Mouse (Mus musculus): ENCODE measurements at regions not wholly inside any gene's neighbourhood (a gene's known extent, or its start where the extent isn't known, plus 50 kb on each side); places are given as distances from the start of the nearest gene placed in this dataset.

GRCm38 (mm10) chr6:101904234-101905028 lies 526.7 kb upstream of the Pdzrn3 start:
- Histone ChIP-seq H3K36me3 (ENCODE audit: control insufficient read depth, insufficient read depth) (no peaks in the 10 kb centered on the region), H3K27me3 (replicated peaks; ENCODE audit: control insufficient read depth, insufficient read depth, low read length) (no peaks in the 10 kb centered on the region), H3K9me3 (ENCODE audit: control insufficient read depth, low read length) (no peaks in the 10 kb centered on the region), H3K27ac (ENCODE audit: low read length) (no peak overlapping the region), H3K4me2 (ENCODE audit: low read length) (no peak overlapping the region), H3K9ac (replicated peaks; ENCODE audit: low read depth, low read length) (no peak overlapping the region), H3K4me1 (replicated peaks; ENCODE audit: control insufficient read depth, insufficient read depth, low read length) (no peaks in the 10 kb centered on the region), H3K4me3 (replicated peaks; ENCODE audit: low read length) (no peak overlapping the region)
- WGBS = 82% methylated on average over 2 of the region's 2 CpGs
- ATAC-seq = no peak

GRCm38 (mm10) chr6:101902276-101902675 lies 524.6 kb upstream of the Pdzrn3 start:
- Histone ChIP-seq H3K4me3 (replicated peaks; ENCODE audit: low read length) (no peak overlapping the region), H3K4me2 (ENCODE audit: low read length) (no peak overlapping the region), H3K9me3 (ENCODE audit: control insufficient read depth, low read length) (no peaks in the 10 kb centered on the region), H3K9ac (replicated peaks; ENCODE audit: low read depth, low read length) (no peak overlapping the region), H3K4me1 (replicated peaks; ENCODE audit: control insufficient read depth, insufficient read depth, low read length) (no peaks in the 10 kb centered on the region), H3K36me3 (ENCODE audit: control insufficient read depth, insufficient read depth) (no peaks in the 10 kb centered on the region), H3K27ac (ENCODE audit: low read length) (no peak overlapping the region), H3K27me3 (replicated peaks; ENCODE audit: control insufficient read depth, insufficient read depth, low read length) (no peaks in the 10 kb centered on the region)
- WGBS = 73% methylated on average over 2 of the region's 2 CpGs
- no peak for ATAC-seq

GRCm38 (mm10) chr6:101898544-101898943 lies 520.8 kb upstream of the Pdzrn3 start:
- Histone ChIP-seq H3K4me3 (replicated peaks; ENCODE audit: low read length) (no peak overlapping the region), H3K9ac (replicated peaks; ENCODE audit: low read depth, low read length) (no peak overlapping the region), H3K27ac (ENCODE audit: low read length) (no peak overlapping the region), H3K4me2 (ENCODE audit: low read length) (no peak overlapping the region), H3K27me3 (replicated peaks; ENCODE audit: control insufficient read depth, insufficient read depth, low read length) (no peaks in the 10 kb centered on the region), H3K4me1 (replicated peaks; ENCODE audit: control insufficient read depth, insufficient read depth, low read length) (no peaks in the 10 kb centered on the region), H3K36me3 (ENCODE audit: control insufficient read depth, insufficient read depth) (no peaks in the 10 kb centered on the region), H3K9me3 (ENCODE audit: control insufficient read depth, low read length) (no peaks in the 10 kb centered on the region)
- 87% methylated on average over 4 of the region's 4 CpGs for WGBS
- no peak for ATAC-seq

DNA sequence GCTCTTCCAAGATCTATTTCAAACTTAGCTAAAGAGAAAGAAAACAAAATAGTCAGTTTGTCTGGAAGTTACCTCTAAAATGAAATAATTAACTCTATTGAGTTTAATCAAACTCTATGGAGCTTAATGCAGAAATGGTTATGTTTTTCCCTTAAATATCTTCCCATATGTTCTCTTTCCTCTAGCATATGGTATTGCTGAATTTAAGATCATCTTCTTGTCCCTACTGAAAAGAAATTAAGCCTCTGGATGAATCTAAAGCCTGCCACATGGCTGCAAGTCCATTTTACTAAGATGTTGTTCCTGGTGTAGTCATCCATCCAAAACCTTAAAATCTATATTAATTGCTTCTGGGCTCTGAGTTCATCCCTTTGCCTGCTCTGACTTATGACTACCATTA lies 513.0 kb upstream of the Pdzrn3 start:
- no peak overlapping the region for H3K4me3 ChIP-seq (replicated peaks; ENCODE audit: low read length)
- no peaks in the 10 kb centered on the region for H3K36me3 ChIP-seq (ENCODE audit: control insufficient read depth, insufficient read depth)
- H3K9ac ChIP-seq (replicated peaks; ENCODE audit: low read depth, low read length) = no peak overlapping the region
- no peaks in the 10 kb centered on the region for H3K4me1 ChIP-seq (replicated peaks; ENCODE audit: control insufficient read depth, insufficient read depth, low read length)
- no peak for ATAC-seq
- no peak overlapping the region for H3K4me2 ChIP-seq (ENCODE audit: low read length)
- no peak overlapping the region for H3K27ac ChIP-seq (ENCODE audit: low read length)
- no peaks in the 10 kb centered on the region for H3K9me3 ChIP-seq (ENCODE audit: control insufficient read depth, low read length)
- no peaks in the 10 kb centered on the region for H3K27me3 ChIP-seq (replicated peaks; ENCODE audit: control insufficient read depth, insufficient read depth, low read length)

DNA sequence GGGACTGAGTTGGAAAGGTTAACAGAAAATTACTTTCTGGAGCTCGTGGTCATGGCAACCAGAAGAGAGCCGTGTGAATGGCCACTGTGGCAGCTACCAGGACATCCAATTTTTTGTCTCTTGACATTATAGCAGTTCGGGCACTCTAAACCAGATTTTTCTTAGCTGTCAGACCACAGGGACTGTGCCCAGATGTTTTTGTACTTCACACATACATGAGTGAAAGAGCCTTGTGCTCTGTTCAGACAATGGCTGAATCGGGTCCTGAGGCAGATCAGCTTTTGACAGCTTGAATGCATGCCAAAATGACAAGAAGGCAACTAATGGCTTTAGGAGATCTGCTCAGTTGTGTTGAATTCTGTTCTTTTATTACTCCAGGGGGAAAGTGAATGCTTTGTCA lies 505.2 kb upstream of the Pdzrn3 start:
- 21% methylated on average over 4 of the region's 4 CpGs for whole genome bisulfite sequencing
- Histone ChIP-seq H3K27ac (ENCODE audit: low read length) (no peak overlapping the region), H3K27me3 (replicated peaks; ENCODE audit: control insufficient read depth, insufficient read depth, low read length) (no peaks in the 10 kb centered on the region), H3K4me3 (replicated peaks; ENCODE audit: low read length) (no peak overlapping the region), H3K9ac (replicated peaks; ENCODE audit: low read depth, low read length) (no peak overlapping the region), H3K36me3 (ENCODE audit: control insufficient read depth, insufficient read depth) (no peaks in the 10 kb centered on the region), H3K4me1 (replicated peaks; ENCODE audit: control insufficient read depth, insufficient read depth, low read length) (no peaks in the 10 kb centered on the region; the same call in 1 of the 2 replicates), H3K4me2 (ENCODE audit: low read length) (no peak overlapping the region), H3K9me3 (ENCODE audit: control insufficient read depth, low read length) (no peaks in the 10 kb centered on the region)
- ATAC-seq = no peak

DNA sequence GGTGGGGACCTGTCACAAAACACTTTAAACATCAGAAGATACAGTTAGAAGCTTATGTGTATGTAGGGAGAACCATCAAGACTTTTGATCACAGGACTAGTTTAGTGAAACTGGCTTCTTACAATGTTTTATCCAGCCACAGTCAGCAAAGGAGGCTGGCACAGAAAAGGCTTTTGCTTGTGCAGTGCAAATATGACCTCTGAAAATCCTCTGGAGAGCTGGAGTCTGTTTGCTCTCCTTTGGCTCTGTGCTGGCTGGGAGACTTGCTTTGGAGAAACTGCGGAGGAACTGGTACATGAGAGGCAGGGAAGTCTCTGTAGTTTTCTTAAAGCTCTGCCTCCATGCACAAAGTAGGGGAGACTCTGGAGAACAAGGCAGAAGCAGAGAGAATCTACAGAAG lies 497.2 kb upstream of the Pdzrn3 start:
- Histone ChIP-seq H3K36me3 (ENCODE audit: control insufficient read depth, insufficient read depth) (no peaks in the 10 kb centered on the region), H3K9me3 (ENCODE audit: control insufficient read depth, low read length) (no peaks in the 10 kb centered on the region), H3K4me1 (replicated peaks; ENCODE audit: control insufficient read depth, insufficient read depth, low read length) (no peaks in the 10 kb centered on the region; the same call in 1 of the 2 replicates), H3K4me3 (replicated peaks; ENCODE audit: low read length) (no peak overlapping the region), H3K9ac (replicated peaks; ENCODE audit: low read depth, low read length) (no peak overlapping the region), H3K27ac (ENCODE audit: low read length) (no peak overlapping the region), H3K27me3 (replicated peaks; ENCODE audit: control insufficient read depth, insufficient read depth, low read length) (no peaks in the 10 kb centered on the region), H3K4me2 (ENCODE audit: low read length) (no peak overlapping the region)
- 84% methylated on average over 1 of the region's 1 CpGs for WGBS
- ATAC-seq = no peak

DNA sequence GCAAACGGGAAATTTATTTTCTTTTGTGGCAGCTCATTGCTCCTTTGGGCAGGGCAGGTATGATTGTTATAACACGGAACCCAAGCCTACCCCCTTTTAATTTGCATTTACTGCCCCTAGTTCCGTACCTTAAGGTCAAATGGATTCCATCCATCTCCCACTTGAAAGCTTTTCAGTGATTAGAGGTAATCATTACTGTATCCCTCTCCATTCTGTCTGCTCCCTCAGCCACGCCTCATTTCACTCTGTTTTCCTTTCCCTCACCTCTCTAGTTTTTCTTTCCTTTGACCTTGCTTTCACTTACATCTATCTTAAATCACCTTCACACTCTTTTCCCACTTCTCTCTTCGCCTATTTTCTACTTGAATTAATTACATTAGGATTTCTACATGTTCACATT lies 481.2 kb upstream of the Pdzrn3 start:
- no peak overlapping the region for H3K4me3 ChIP-seq (replicated peaks; ENCODE audit: low read length)
- no peaks in the 10 kb centered on the region for H3K9me3 ChIP-seq (ENCODE audit: control insufficient read depth, low read length)
- no peaks in the 10 kb centered on the region for H3K4me1 ChIP-seq (replicated peaks; ENCODE audit: control insufficient read depth, insufficient read depth, low read length)
- H3K36me3 ChIP-seq (ENCODE audit: control insufficient read depth, insufficient read depth) = no peaks in the 10 kb centered on the region
- no peak overlapping the region for H3K4me2 ChIP-seq (ENCODE audit: low read length)
- no peak for ATAC-seq
- H3K27me3 ChIP-seq (replicated peaks; ENCODE audit: control insufficient read depth, insufficient read depth, low read length) = no peaks in the 10 kb centered on the region
- WGBS = 79% methylated on average over 5 of the region's 5 CpGs
- H3K27ac ChIP-seq (ENCODE audit: low read length) = no peak overlapping the region
- H3K9ac ChIP-seq (replicated peaks; ENCODE audit: low read depth, low read length) = no peak overlapping the region

GRCm38 (mm10) chr6:101840695-101841094 lies 463.0 kb upstream of the Pdzrn3 start:
- Histone ChIP-seq H3K27ac (ENCODE audit: low read length) (no peak overlapping the region), H3K9me3 (ENCODE audit: control insufficient read depth, low read length) (no peaks in the 10 kb centered on the region), H3K4me1 (replicated peaks; ENCODE audit: control insufficient read depth, insufficient read depth, low read length) (no peaks in the 10 kb centered on the region), H3K4me3 (replicated peaks; ENCODE audit: low read length) (no peak overlapping the region), H3K27me3 (replicated peaks; ENCODE audit: control insufficient read depth, insufficient read depth, low read length) (no peaks in the 10 kb centered on the region), H3K9ac (replicated peaks; ENCODE audit: low read depth, low read length) (no peak overlapping the region), H3K36me3 (ENCODE audit: control insufficient read depth, insufficient read depth) (no peaks in the 10 kb centered on the region), H3K4me2 (ENCODE audit: low read length) (no peak overlapping the region)
- ATAC-seq = no peak
- 85% methylated on average over 4 of the region's 4 CpGs for WGBS

GRCm38 (mm10) chr6:101837563-101837962 lies 459.9 kb upstream of the Pdzrn3 start:
- Histone ChIP-seq H3K9me3 (ENCODE audit: control insufficient read depth, low read length) (no peaks in the 10 kb centered on the region), H3K27ac (ENCODE audit: low read length) (no peak overlapping the region), H3K4me1 (replicated peaks; ENCODE audit: control insufficient read depth, insufficient read depth, low read length) (no peaks in the 10 kb centered on the region), H3K27me3 (replicated peaks; ENCODE audit: control insufficient read depth, insufficient read depth, low read length) (no peaks in the 10 kb centered on the region), H3K36me3 (ENCODE audit: control insufficient read depth, insufficient read depth) (no peaks in the 10 kb centered on the region), H3K4me2 (ENCODE audit: low read length) (no peak overlapping the region), H3K4me3 (replicated peaks; ENCODE audit: low read length) (no peak overlapping the region), H3K9ac (replicated peaks; ENCODE audit: low read depth, low read length) (no peak overlapping the region)
- ATAC-seq = no peak; the same call in 1 of the 2 replicates
- 60% methylated on average over 6 of the region's 6 CpGs for WGBS

- Histone ChIP-seq H3K9me3 (ENCODE audit: control insufficient read depth, low read length) (no peaks in the 10 kb centered on the region), H3K27ac (ENCODE audit: low read length) (no peak overlapping the region), H3K9ac (replicated peaks; ENCODE audit: low read depth, low read length) (no peak overlapping the region), H3K27me3 (replicated peaks; ENCODE audit: control insufficient read depth, insufficient read depth, low read length) (no peaks in the 10 kb centered on the region), H3K4me1 (replicated peaks; ENCODE audit: control insufficient read depth, insufficient read depth, low read length) (no peaks in the 10 kb centered on the region), H3K4me2 (ENCODE audit: low read length) (no peak overlapping the region), H3K4me3 (replicated peaks; ENCODE audit: low read length) (no peak overlapping the region), H3K36me3 (ENCODE audit: control insufficient read depth, insufficient read depth) (no peaks in the 10 kb centered on the region)
- 67% methylated on average over 2 of the region's 2 CpGs for WGBS
- ATAC-seq = peak; percentile 74
Measured at GRCm38 (mm10) chr6:101793986-101794385, 416.3 kb upstream of the Pdzrn3 start.

Data from forebrain, embryonic 16.5 days (tissue).